Mouse (Mus musculus): ENCODE results near the gene Mapk8ip2. TPM values are rescaled to one million over a fixed set of nuclear protein-coding genes. Genes with fewer than 3 reads are reported as not detected.

The Mapk8ip2 gene
- polyA plus RNA-seq, 1 experiment from 2014 or later: 33.2 TPM

DNA sequence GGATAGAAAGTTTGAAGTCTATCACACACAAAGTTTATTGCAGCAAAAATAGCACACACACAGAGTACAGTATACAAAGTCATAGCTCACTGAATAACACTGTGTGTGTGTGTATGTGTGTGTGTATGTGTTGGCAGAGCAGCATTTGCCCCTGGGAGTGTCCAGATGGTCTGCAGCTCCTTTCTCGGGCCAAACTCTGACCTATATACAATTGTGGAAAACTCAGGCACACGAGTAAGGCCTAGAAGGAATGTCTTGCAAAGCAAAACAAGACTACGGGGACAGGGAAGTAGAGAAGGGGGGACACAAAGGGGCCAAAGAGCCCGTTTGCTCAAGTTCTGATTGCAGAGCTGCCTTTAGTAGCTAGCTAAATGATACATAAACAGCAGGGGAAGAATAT lies 20.8 kb upstream of the Mapk8ip2 start:
- Histone ChIP-seq H3K27ac (ENCODE audit: low read depth, low read length) (no peak overlapping the region), H3K27me3 (ENCODE audit: control insufficient read depth, insufficient read depth, low read length) (no peaks in the 10 kb centered on the region), H3K9me3 (ENCODE audit: control insufficient read depth, low read length) (no peaks in the 10 kb centered on the region), H3K4me1 (ENCODE audit: control insufficient read depth, insufficient read depth, low read length) (peaks cover 8% of the 10 kb centered on the region), H3K4me2 (ENCODE audit: low read depth) (no peak overlapping the region), H3K4me3 (ENCODE audit: low read depth, low read length) (no peak overlapping the region), H3K36me3 (ENCODE audit: control insufficient read depth, insufficient read depth, low read length) (no peaks in the 10 kb centered on the region), H3K9ac (ENCODE audit: low read length) (no peak overlapping the region)
- DNase-seq (ENCODE audit: low spot score) (no peak), ATAC-seq (ENCODE audit: insufficient read depth, low FRiP score, low TSS enrichment) (no peak)
- WGBS: 73% methylated on average over 4 of the region's 4 CpGs

DNA sequence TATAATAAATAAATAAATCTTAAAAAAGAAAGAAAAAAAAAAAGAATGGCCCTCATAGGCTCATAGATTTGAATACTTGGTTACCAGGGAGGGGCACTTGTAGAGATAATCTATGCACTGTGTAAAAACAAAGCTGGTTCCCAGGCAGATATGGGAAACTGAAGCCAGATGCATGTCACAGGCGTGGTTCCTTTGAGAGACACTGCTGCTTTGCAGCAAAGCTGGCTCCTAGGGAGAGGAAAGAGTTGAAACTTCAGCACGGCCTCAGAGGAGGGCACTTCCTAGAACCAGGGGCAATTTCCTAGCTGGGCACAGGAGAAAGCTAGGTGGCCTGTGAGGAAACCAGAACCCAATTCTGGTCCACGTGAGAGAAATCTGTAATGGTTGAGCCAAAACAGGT lies 19.6 kb upstream of the Mapk8ip2 start:
- WGBS: 72% methylated on average over 3 of the region's 3 CpGs
- no peak overlapping the region for H3K4me2 ChIP-seq (ENCODE audit: low read depth)
- no peaks in the 10 kb centered on the region for H3K9me3 ChIP-seq (ENCODE audit: control insufficient read depth, low read length)
- no peak overlapping the region for H3K9ac ChIP-seq (ENCODE audit: low read length)
- no peak overlapping the region for H3K4me3 ChIP-seq (ENCODE audit: low read depth, low read length)
- no peak for ATAC-seq (ENCODE audit: insufficient read depth, low FRiP score, low TSS enrichment)
- no peak for DNase-seq (ENCODE audit: low spot score)
- no peaks in the 10 kb centered on the region for H3K36me3 ChIP-seq (ENCODE audit: control insufficient read depth, insufficient read depth, low read length)
- H3K27me3 ChIP-seq (ENCODE audit: control insufficient read depth, insufficient read depth, low read length): no peaks in the 10 kb centered on the region
- no peak overlapping the region for H3K27ac ChIP-seq (ENCODE audit: low read depth, low read length)
- no peaks in the 10 kb centered on the region for H3K4me1 ChIP-seq (ENCODE audit: control insufficient read depth, insufficient read depth, low read length)

GRCm38 (mm10) chr15:89435878-89436277 lies 17.8 kb upstream of the Mapk8ip2 start:
- no peak overlapping the region for H3K4me3 ChIP-seq (ENCODE audit: low read depth, low read length)
- H3K4me1 ChIP-seq (ENCODE audit: control insufficient read depth, insufficient read depth, low read length): no peaks in the 10 kb centered on the region
- DNase-seq (ENCODE audit: low spot score): no peak
- H3K27me3 ChIP-seq (ENCODE audit: control insufficient read depth, insufficient read depth, low read length): no peaks in the 10 kb centered on the region
- 91% methylated on average over 5 of the region's 5 CpGs for WGBS
- no peak overlapping the region for H3K27ac ChIP-seq (ENCODE audit: low read depth, low read length)
- ATAC-seq (ENCODE audit: insufficient read depth, low FRiP score, low TSS enrichment): no peak
- H3K9ac ChIP-seq (ENCODE audit: low read length): no peak overlapping the region
- no peak overlapping the region for H3K4me2 ChIP-seq (ENCODE audit: low read depth)
- no peaks in the 10 kb centered on the region for H3K36me3 ChIP-seq (ENCODE audit: control insufficient read depth, insufficient read depth, low read length)
- no peaks in the 10 kb centered on the region for H3K9me3 ChIP-seq (ENCODE audit: control insufficient read depth, low read length)

GRCm38 (mm10) chr15:89442486-89443070 lies 11.1 kb upstream of the Mapk8ip2 start:
- no peak overlapping the region for H3K4me3 ChIP-seq (ENCODE audit: low read depth, low read length)
- H3K27me3 ChIP-seq (ENCODE audit: control insufficient read depth, insufficient read depth, low read length): no peaks in the 10 kb centered on the region
- DNase-seq (ENCODE audit: low spot score) (peak; percentile 25), ATAC-seq (ENCODE audit: insufficient read depth, low FRiP score, low TSS enrichment) (no peak)
- no peak overlapping the region for H3K9ac ChIP-seq (ENCODE audit: low read length)
- WGBS: 45% methylated on average over 8 of the region's 8 CpGs
- H3K36me3 ChIP-seq (ENCODE audit: control insufficient read depth, insufficient read depth, low read length): no peaks in the 10 kb centered on the region
- H3K4me1 ChIP-seq (ENCODE audit: control insufficient read depth, insufficient read depth, low read length): no peaks in the 10 kb centered on the region
- H3K4me2 ChIP-seq (ENCODE audit: low read depth): no peak overlapping the region
- H3K27ac ChIP-seq (ENCODE audit: low read depth, low read length): no peak overlapping the region
- H3K9me3 ChIP-seq (ENCODE audit: control insufficient read depth, low read length): no peaks in the 10 kb centered on the region

- DNase-seq (ENCODE audit: low spot score): peak; percentile 59
- Histone ChIP-seq H3K4me1 (ENCODE audit: control insufficient read depth, insufficient read depth, low read length) (0 out of 2 replicates have a peak, but pooled peaks cover 3% of the 10 kb centered on the region), H3K4me3 (ENCODE audit: low read depth, low read length) (peak overlapping the region; percentile 71), H3K27me3 (ENCODE audit: control insufficient read depth, insufficient read depth, low read length) (peaks cover 10% of the 10 kb centered on the region), H3K4me2 (ENCODE audit: low read depth) (peak overlapping the region; percentile 67), H3K36me3 (ENCODE audit: control insufficient read depth, insufficient read depth, low read length) (peaks cover 3% of the 10 kb centered on the region; the same call in 1 of the 2 replicates), H3K27ac (ENCODE audit: low read depth, low read length) (peak overlapping the region; percentile 56; the same call in 1 of the 2 replicates), H3K9me3 (ENCODE audit: control insufficient read depth, low read length) (no peaks in the 10 kb centered on the region), H3K9ac (ENCODE audit: low read length) (peak overlapping the region; percentile 78)
- 5% methylated on average over 24 of the region's 24 CpGs for WGBS
- ATAC-seq (ENCODE audit: insufficient read depth, low FRiP score, low TSS enrichment): peak; percentile 60
Observed at GRCm38 (mm10) chr15:89452906-89453864, 528 bp upstream of the Mapk8ip2 start.

- WGBS: 32% methylated on average over 4 of the region's 6 CpGs
- Histone ChIP-seq H3K4me3 (ENCODE audit: low read depth, low read length) (peak overlapping the region; percentile 71), H3K27me3 (ENCODE audit: control insufficient read depth, insufficient read depth, low read length) (peaks cover 10% of the 10 kb centered on the region), H3K9ac (ENCODE audit: low read length) (peak overlapping the region; percentile 78), H3K4me2 (ENCODE audit: low read depth) (peak overlapping the region; percentile 67), H3K9me3 (ENCODE audit: control insufficient read depth, low read length) (no peaks in the 10 kb centered on the region), H3K36me3 (ENCODE audit: control insufficient read depth, insufficient read depth, low read length) (peaks cover 5% of the 10 kb centered on the region; the same call in 1 of the 2 replicates), H3K27ac (ENCODE audit: low read depth, low read length) (no peak overlapping the region), H3K4me1 (ENCODE audit: control insufficient read depth, insufficient read depth, low read length) (0 out of 2 replicates have a peak, but pooled peaks cover 3% of the 10 kb centered on the region)
- no peak for DNase-seq (ENCODE audit: low spot score)
- ATAC-seq (ENCODE audit: insufficient read depth, low FRiP score, low TSS enrichment): 0 out of 2 replicates have a peak, but pooled peaks have one; percentile 62
Observed at GRCm38 (mm10) chr15:89454857-89455256, 1.1 kb downstream of the Mapk8ip2 start.

DNA sequence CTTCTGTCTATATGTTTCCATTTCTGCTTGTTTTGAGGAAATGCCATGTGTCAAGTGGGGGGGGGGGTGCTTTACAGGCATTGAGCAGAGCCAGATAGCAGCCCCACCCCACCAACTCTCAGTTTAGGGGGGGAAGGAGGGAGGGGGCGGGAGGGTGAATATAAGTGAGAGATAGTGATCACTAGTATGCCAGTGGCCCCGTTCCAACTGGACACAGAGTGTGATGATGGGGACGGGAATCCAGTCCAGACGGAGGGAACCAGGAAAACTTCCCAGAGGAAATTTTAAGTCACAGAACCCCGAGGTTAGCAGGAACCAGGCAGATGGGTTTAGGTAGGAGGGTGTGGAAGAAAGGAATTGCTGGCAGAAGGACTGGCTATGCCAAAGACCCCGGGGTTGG lies 1.9 kb downstream of the Mapk8ip2 start:
- peaks cover 5% of the 10 kb centered on the region; the same call in 1 of the 2 replicates for H3K36me3 ChIP-seq (ENCODE audit: control insufficient read depth, insufficient read depth, low read length)
- ATAC-seq (ENCODE audit: insufficient read depth, low FRiP score, low TSS enrichment): no peak
- no peak for DNase-seq (ENCODE audit: low spot score)
- no peak overlapping the region for H3K27ac ChIP-seq (ENCODE audit: low read depth, low read length)
- WGBS: 83% methylated on average over 6 of the region's 6 CpGs
- H3K9me3 ChIP-seq (ENCODE audit: control insufficient read depth, low read length): no peaks in the 10 kb centered on the region
- 0 out of 2 replicates have a peak overlapping the region, but pooled peaks have one; percentile 71 for H3K4me3 ChIP-seq (ENCODE audit: low read depth, low read length)
- H3K4me2 ChIP-seq (ENCODE audit: low read depth): peak overlapping the region; percentile 67
- H3K9ac ChIP-seq (ENCODE audit: low read length): no peak overlapping the region
- 0 out of 2 replicates have a peak, but pooled peaks cover 3% of the 10 kb centered on the region for H3K4me1 ChIP-seq (ENCODE audit: control insufficient read depth, insufficient read depth, low read length)
- peaks cover 10% of the 10 kb centered on the region for H3K27me3 ChIP-seq (ENCODE audit: control insufficient read depth, insufficient read depth, low read length)

- WGBS: 92% methylated on average over 15 of the region's 15 CpGs
- H3K9me3 ChIP-seq (ENCODE audit: control insufficient read depth, low read length): no peaks in the 10 kb centered on the region
- no peak overlapping the region for H3K4me2 ChIP-seq (ENCODE audit: low read depth)
- 0 out of 2 replicates have a peak, but pooled peaks cover 3% of the 10 kb centered on the region for H3K4me1 ChIP-seq (ENCODE audit: control insufficient read depth, insufficient read depth, low read length)
- H3K27me3 ChIP-seq (ENCODE audit: control insufficient read depth, insufficient read depth, low read length): no peaks in the 10 kb centered on the region
- ATAC-seq (ENCODE audit: insufficient read depth, low FRiP score, low TSS enrichment): no peak
- DNase-seq (ENCODE audit: low spot score): no peak
- peaks cover 5% of the 10 kb centered on the region; the same call in 1 of the 2 replicates for H3K36me3 ChIP-seq (ENCODE audit: control insufficient read depth, insufficient read depth, low read length)
- H3K27ac ChIP-seq (ENCODE audit: low read depth, low read length): no peak overlapping the region
- no peak overlapping the region for H3K9ac ChIP-seq (ENCODE audit: low read length)
- no peak overlapping the region for H3K4me3 ChIP-seq (ENCODE audit: low read depth, low read length)
Observed at GRCm38 (mm10) chr15:89458942-89459341, 5.2 kb downstream of the Mapk8ip2 start.
